Mouse (Mus musculus): Measurements from ENCODE around the gene Fxn. TPM values are rescaled to one million over a fixed set of nuclear protein-coding genes. Genes with fewer than 3 reads are reported as not detected.

Gene Fxn
- polyA plus RNA-seq, 1 experiment from 2014 or later: 46.8 TPM

DNA sequence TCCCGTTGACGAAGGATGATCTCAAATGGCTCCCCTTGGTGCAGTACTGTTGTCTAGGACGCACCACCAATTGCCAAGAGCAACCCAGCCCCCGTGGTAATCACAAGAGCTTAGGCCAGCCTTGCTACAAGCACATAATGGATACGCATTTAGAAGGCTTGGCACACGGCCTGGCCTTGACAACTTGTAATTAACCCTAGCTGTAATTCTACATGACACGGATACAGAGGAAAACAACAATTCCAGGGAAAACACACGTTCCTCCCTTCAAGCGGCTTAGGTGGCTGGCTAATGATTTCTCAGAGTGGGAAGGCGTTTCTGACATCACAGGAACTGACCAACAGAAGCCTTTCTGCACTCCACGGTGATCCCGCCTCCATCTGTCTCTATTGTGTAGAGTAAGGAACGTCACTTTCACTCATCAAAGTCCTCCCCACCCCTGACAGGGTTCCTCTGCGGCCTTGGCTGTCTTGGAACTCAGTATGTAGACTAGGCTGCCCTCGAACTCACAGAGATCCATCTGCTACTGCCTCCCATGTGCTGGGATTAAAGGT, 36.7 kb upstream of the Fxn start:
- Histone ChIP-seq H3K27ac (ENCODE audit: low read depth, low read length) (no peak overlapping the region), H3K4me2 (no peak overlapping the region)

DNA sequence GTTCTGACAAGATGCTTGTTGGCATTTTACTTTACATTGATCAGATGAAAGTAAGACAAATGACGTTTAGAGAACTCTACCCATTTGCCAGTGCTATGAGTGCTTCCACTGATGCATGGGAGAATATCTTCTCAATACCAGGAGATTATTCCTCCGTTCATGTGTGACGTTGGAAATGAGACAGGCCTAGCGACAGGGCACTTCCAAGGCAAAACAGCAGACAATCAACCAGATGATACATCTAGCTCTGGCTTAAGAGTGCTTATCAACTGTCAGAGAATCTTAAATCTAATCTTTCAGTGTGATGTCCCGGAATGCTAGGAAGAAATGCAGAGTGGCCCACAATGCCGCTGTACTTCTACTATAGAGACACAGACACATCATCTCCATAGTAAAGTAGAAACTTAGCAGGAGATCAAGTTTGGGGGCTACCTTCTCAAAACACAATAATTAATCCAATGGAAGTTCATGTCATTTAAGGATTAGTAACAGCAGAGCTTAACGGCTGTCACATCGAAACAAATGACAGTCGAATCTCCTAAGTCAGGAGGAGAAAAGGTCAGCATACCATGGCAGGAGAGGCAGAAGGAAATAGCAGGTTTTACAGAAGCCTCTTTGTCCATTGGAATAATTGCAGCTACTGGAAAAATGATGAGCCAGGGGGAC, 35.8 kb upstream of the Fxn start:
- WGBS: 62% methylated on average over 9 of the region's 9 CpGs
- ATAC-seq (ENCODE audit: low FRiP score): no peak
- no peaks in the 10 kb centered on the region for H3K9me3 ChIP-seq (ENCODE audit: control insufficient read depth, low read length)
- H3K27ac ChIP-seq (ENCODE audit: low read depth, low read length): no peak overlapping the region
- no peaks in the 10 kb centered on the region for H3K36me3 ChIP-seq (ENCODE audit: control insufficient read depth, insufficient read depth, low read length)
- peak; percentile 76 for DNase-seq (ENCODE audit: low spot score, missing footprints)
- H3K4me1 ChIP-seq (ENCODE audit: control insufficient read depth, insufficient read depth, low read length): peaks cover 8% of the 10 kb centered on the region
- H3K9ac ChIP-seq (ENCODE audit: low read length): no peak overlapping the region
- H3K27me3 ChIP-seq (ENCODE audit: control insufficient read depth, insufficient read depth, low read length): no peaks in the 10 kb centered on the region
- H3K4me3 ChIP-seq (ENCODE audit: low read depth, low read length): no peak overlapping the region
- no peak overlapping the region for H3K4me2 ChIP-seq

More for the DNA sequence above, 36.7 kb upstream of the Fxn start:
- WGBS: 61% methylated on average over 15 of the region's 15 CpGs
- H3K4me1 ChIP-seq (ENCODE audit: control insufficient read depth, insufficient read depth, low read length): peaks cover 8% of the 10 kb centered on the region
- H3K27me3 ChIP-seq (ENCODE audit: control insufficient read depth, insufficient read depth, low read length): no peaks in the 10 kb centered on the region
- H3K9ac ChIP-seq (ENCODE audit: low read length): no peak overlapping the region
- H3K9me3 ChIP-seq (ENCODE audit: control insufficient read depth, low read length): no peaks in the 10 kb centered on the region
- DNase-seq (ENCODE audit: low spot score, missing footprints): peak; percentile 82
- no peak overlapping the region for H3K4me3 ChIP-seq (ENCODE audit: low read depth, low read length)
- no peaks in the 10 kb centered on the region for H3K36me3 ChIP-seq (ENCODE audit: control insufficient read depth, insufficient read depth, low read length)
- ATAC-seq (ENCODE audit: low FRiP score): no peak

DNA sequence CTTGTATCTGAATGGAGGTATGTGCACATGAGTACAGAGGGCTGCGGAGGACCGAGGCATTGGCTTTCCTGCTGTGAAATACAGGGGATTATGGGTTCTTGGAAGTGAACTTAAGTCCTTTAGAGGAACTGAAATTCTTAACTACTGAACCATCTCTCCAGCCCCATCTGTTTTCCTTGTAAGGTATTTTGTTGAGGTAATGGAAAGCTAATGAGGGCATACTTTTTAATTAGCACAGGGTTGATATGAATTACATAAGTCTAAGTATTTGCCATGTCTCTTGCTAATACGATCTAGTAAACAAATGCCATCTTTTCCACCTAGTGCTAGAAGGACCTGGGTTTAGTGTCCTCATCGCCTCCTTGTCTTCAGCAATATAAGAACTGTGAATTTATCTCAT, 34.8 kb upstream of the Fxn start:
- Histone ChIP-seq H3K4me1 (ENCODE audit: control insufficient read depth, insufficient read depth, low read length) (peaks cover 8% of the 10 kb centered on the region), H3K9ac (ENCODE audit: low read length) (no peak overlapping the region), H3K27me3 (ENCODE audit: control insufficient read depth, insufficient read depth, low read length) (no peaks in the 10 kb centered on the region), H3K4me3 (ENCODE audit: low read depth, low read length) (no peak overlapping the region), H3K36me3 (ENCODE audit: control insufficient read depth, insufficient read depth, low read length) (no peaks in the 10 kb centered on the region), H3K4me2 (no peak overlapping the region), H3K27ac (ENCODE audit: low read depth, low read length) (no peak overlapping the region), H3K9me3 (ENCODE audit: control insufficient read depth, low read length) (no peaks in the 10 kb centered on the region)
- ATAC-seq (ENCODE audit: low FRiP score): no peak
- DNase-seq (ENCODE audit: low spot score, missing footprints): peak; percentile 31
- 94% methylated on average over 4 of the region's 4 CpGs for WGBS

DNA sequence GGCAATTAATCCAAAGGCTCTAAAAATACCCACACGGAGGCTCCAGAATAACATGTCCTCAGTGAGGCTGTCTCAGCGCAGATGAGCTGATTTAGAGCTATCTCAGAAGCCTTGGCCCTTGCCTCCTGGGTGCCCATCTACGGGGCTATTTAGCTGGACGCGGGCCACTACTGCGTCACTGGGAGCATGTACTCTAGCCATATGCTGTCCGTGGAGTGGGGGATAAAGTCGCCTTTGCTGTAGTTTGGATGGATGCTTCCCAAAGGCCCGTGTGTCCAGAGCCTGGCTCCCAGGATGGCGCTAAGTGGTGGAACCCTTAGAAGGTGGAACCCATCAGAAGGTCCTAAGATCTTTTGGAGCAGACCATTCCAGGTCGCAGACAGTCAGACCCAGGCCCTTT, 34.3 kb upstream of the Fxn start:
- WGBS: 93% methylated on average over 11 of the region's 11 CpGs
- Histone ChIP-seq H3K9ac (ENCODE audit: low read length) (no peak overlapping the region), H3K36me3 (ENCODE audit: control insufficient read depth, insufficient read depth, low read length) (no peaks in the 10 kb centered on the region), H3K4me1 (ENCODE audit: control insufficient read depth, insufficient read depth, low read length) (peaks cover 8% of the 10 kb centered on the region), H3K4me3 (ENCODE audit: low read depth, low read length) (no peak overlapping the region), H3K9me3 (ENCODE audit: control insufficient read depth, low read length) (no peaks in the 10 kb centered on the region), H3K27ac (ENCODE audit: low read depth, low read length) (no peak overlapping the region), H3K27me3 (ENCODE audit: control insufficient read depth, insufficient read depth, low read length) (no peaks in the 10 kb centered on the region), H3K4me2 (no peak overlapping the region)
- DNase-seq (ENCODE audit: low spot score, missing footprints): peak; percentile 68
- ATAC-seq (ENCODE audit: low FRiP score): no peak

DNA sequence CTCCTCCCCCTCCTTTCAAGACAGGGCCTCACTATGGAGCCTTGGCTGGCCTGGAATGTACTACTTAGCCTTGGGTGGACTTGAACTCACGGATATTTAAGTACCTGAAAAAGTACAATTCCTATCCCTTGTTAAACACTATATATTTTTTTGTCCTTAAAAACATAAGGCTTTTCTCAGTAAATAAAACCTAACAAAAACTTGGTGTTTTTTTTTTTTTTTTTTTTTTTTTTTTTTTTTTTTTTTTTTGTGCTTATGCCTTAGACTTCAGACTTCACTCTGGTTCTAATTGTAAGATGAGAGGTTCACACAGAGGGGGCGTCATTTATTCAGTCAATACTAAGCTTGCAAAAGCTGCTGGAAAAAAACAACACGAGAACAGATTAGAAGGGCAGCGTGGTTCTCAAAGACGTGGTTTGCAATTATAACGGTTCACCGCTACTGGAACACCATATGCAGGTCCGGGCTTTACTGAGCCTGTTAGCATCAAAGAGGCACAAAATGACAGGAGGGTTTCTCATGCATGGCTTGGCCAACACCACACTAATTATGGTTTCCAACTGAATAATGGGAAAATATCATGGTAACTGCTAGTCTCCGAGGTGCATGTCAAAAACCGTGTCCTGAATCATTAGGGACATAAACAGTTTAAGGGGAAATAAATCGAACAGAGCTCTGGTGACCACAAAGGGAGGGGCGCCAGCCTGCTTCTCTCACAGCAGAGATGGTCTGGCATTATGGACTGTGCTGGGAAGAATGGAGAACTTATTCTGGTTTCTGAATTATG, 32.3 kb upstream of the Fxn start:
- Histone ChIP-seq H3K27ac (ENCODE audit: low read depth, low read length) (no peak overlapping the region; the same call in 1 of the 2 replicates), H3K4me3 (ENCODE audit: low read depth, low read length) (no peak overlapping the region), H3K4me1 (ENCODE audit: control insufficient read depth, insufficient read depth, low read length) (peaks cover 14% of the 10 kb centered on the region), H3K27me3 (ENCODE audit: control insufficient read depth, insufficient read depth, low read length) (no peaks in the 10 kb centered on the region), H3K9ac (ENCODE audit: low read length) (no peak overlapping the region), H3K9me3 (ENCODE audit: control insufficient read depth, low read length) (no peaks in the 10 kb centered on the region), H3K4me2 (no peak overlapping the region), H3K36me3 (ENCODE audit: control insufficient read depth, insufficient read depth, low read length) (no peaks in the 10 kb centered on the region)
- DNase-seq (ENCODE audit: low spot score, missing footprints) (peak; percentile 86), ATAC-seq (ENCODE audit: low FRiP score) (peak; percentile 82)
- 50% methylated on average over 12 of the region's 12 CpGs for WGBS

DNA sequence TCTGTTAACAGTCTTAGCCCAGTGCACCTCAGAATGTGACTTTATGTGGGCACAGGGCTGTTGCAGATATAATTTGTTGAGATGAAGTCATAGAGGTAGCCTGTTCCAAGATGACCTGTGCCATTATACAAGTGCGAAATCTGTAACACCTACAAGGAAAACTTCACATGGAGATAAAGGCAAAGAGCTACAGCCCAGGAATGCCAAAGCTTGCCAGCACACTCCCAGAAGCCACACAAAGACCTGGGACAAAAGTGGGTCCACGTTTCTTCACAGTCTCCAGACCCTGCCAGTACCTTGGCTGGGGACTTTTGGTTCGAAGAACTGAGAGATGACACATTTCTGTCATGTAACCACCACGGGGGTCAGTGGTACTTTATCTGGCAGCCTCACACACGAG, 31.6 kb upstream of the Fxn start:
- no peak overlapping the region for H3K9ac ChIP-seq (ENCODE audit: low read length)
- H3K27me3 ChIP-seq (ENCODE audit: control insufficient read depth, insufficient read depth, low read length): no peaks in the 10 kb centered on the region
- H3K27ac ChIP-seq (ENCODE audit: low read depth, low read length): no peak overlapping the region
- no peak for ATAC-seq (ENCODE audit: low FRiP score)
- WGBS: 83% methylated on average over 5 of the region's 5 CpGs
- no peak overlapping the region for H3K4me3 ChIP-seq (ENCODE audit: low read depth, low read length)
- peaks cover 18% of the 10 kb centered on the region for H3K4me1 ChIP-seq (ENCODE audit: control insufficient read depth, insufficient read depth, low read length)
- H3K9me3 ChIP-seq (ENCODE audit: control insufficient read depth, low read length): no peaks in the 10 kb centered on the region
- no peak overlapping the region for H3K4me2 ChIP-seq
- H3K36me3 ChIP-seq (ENCODE audit: control insufficient read depth, insufficient read depth, low read length): no peaks in the 10 kb centered on the region
- DNase-seq (ENCODE audit: low spot score, missing footprints): peak; percentile 75

DNA sequence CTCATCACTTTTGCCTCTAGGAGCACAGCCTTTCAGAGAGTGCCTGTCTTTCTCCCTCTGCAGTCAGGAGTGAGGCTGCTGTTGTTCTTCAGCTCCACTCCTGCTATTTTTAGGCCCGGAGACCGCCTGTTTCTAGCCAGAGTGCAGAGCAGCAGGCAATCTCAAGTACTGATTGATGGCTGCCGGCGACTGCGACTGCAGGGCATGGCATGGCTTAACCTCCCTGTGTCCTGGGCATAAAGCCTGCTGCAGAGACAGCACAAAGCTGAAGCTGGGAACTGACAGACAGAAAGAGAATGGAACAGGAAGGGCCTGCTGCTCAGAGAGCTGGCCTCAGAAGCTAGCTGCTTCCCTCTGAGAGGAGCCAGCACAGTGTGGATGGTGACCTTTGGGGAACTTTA, 27.9 kb upstream of the Fxn start:
- ATAC-seq (ENCODE audit: low FRiP score) (peak; percentile 52), DNase-seq (ENCODE audit: low spot score, missing footprints) (peak; percentile 88)
- Histone ChIP-seq H3K9me3 (ENCODE audit: control insufficient read depth, low read length) (no peaks in the 10 kb centered on the region), H3K36me3 (ENCODE audit: control insufficient read depth, insufficient read depth, low read length) (no peaks in the 10 kb centered on the region), H3K27ac (ENCODE audit: low read depth, low read length) (no peak overlapping the region; the same call in 1 of the 2 replicates), H3K4me1 (ENCODE audit: control insufficient read depth, insufficient read depth, low read length) (peaks cover 15% of the 10 kb centered on the region), H3K27me3 (ENCODE audit: control insufficient read depth, insufficient read depth, low read length) (no peaks in the 10 kb centered on the region), H3K4me3 (ENCODE audit: low read depth, low read length) (no peak overlapping the region), H3K9ac (ENCODE audit: low read length) (peak overlapping the region; percentile 17; the same call in 1 of the 2 replicates), H3K4me2 (no peak overlapping the region)
- 15% methylated on average over 5 of the region's 5 CpGs for WGBS

DNA sequence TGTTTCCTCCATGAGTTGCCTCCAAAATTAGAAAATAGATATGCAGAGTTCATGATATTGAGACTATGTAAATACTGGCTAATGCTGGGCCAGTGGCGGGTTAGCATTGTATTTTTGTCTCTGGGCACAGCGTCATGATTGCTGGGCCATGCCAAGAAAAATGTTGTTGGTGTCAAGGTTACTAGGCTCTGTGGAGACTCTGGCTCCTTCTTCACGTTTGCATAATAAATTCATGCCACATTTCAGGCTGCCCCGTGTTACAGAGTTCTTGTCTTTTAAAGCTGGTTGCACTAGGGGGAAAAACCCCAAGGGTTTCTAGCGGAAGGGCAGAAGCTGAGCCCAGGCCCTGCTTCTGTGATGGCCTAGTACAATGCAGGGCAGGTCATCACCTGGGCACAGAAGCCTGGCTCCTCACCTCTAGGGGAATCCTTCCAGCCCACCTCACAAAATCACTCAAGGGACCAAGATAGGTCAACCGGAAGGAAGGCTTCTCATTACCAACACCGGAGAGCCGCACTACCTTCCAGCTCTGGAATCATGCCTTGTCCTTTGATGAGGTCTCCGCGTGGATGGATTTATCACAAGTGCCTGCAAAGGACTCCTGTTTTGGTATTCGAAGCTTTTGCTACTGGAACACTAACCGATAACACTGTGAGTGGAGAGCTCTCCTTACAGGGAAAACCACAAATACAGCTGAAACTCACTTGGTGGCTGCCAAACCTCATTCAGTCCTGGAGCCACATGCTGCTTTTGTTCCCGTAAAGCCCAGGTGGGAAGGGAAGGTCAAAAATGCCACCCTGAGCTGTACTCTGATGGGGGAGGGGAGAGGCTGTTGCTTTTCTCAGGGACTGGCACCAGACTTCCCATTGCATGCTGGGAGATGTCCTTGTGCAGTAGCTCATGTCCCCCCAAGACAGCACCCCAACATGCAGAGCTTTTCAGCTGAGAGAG, 27.1 kb upstream of the Fxn start:
- WGBS: 71% methylated on average over 13 of the region's 13 CpGs
- Histone ChIP-seq H3K4me2 (no peak overlapping the region), H3K27me3 (ENCODE audit: control insufficient read depth, insufficient read depth, low read length) (no peaks in the 10 kb centered on the region), H3K4me1 (ENCODE audit: control insufficient read depth, insufficient read depth, low read length) (peaks cover 10% of the 10 kb centered on the region), H3K36me3 (ENCODE audit: control insufficient read depth, insufficient read depth, low read length) (no peaks in the 10 kb centered on the region), H3K27ac (ENCODE audit: low read depth, low read length) (no peak overlapping the region; the same call in 1 of the 2 replicates), H3K9me3 (ENCODE audit: control insufficient read depth, low read length) (no peaks in the 10 kb centered on the region), H3K9ac (ENCODE audit: low read length) (peak overlapping the region; percentile 17; the same call in 1 of the 2 replicates), H3K4me3 (ENCODE audit: low read depth, low read length) (no peak overlapping the region)
- DNase-seq (ENCODE audit: low spot score, missing footprints) (peak; percentile 83), ATAC-seq (ENCODE audit: low FRiP score) (peak; percentile 14; the same call in 1 of the 2 replicates)
